Mouse (Mus musculus) central nervous system, embryonic 18 days (tissue): ENCODE results near the gene Dohh. TPM values are rescaled to one million over a fixed set of nuclear protein-coding genes. Genes with fewer than 3 reads are reported as not detected.

Experiments
- polyA plus RNA-seq: library from polyadenylated mRNA; depleted of rRNA; stranded (reverse); fragments of >200 nt; gene quantifications from 2 replicates; pipeline ENCODE4 v1.2.3, GENCODE M21; 2012; rRNA removed

The Dohh gene
- polyA plus RNA-seq, result 66.2 and 66.7 TPM in 2 replicates

GRCm38 (mm10) chr10:81383802-81384604 lies at the start of gene Dohh, which contains the start of gene Gm48551:
Gene Dohh (plus strand): TSS chr10:81384428.
Gene Gm48551 (plus strand): TSS chr10:81384466.

DNA sequence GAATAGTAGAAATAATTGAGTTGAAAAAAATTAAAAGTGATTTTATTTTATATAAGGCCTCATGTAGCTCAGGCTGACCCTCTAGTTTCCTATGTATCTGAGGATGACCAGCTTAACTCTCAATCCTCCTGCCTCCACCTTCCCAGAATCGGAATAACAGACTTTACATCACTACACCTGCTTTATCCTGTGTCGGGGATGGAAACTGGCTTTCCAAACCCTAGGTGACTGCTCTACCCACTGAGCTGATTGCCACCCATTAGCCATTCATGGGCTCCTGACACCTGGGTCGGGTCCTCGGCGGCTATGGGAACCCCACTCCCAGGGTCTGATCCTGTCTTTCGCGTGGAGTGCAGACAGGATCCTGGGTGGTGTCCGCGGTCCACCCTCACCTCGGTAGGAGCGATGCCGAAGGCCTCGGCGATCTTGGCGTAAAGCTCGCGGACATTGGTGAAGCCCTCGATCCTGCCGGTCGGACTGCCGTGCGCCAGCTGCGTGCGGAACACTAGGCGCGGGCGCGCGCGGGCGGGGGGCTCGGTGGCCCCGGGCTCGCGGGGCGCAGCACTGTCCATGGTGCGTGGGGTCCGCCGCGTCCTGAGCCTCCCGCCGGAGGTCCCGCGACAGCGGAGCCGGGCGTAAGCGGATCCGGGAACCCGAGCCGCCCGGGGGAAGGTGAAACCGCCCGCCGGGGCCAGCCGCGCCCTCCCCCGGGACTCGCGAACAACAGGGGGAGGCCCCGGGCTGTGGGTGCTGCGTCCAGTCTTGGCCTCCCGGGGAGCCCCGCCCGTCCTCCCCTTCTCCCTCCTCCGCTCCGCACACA lies 41.3 kb upstream of the Dohh start, which contains the start of gene Gipc3:
Gene Gipc3, minus strand, starts transcription at position 581 of the 820 bp plus-strand sequence.

GRCm38 (mm10) chr10:81350351-81351063 lies 33.7 kb upstream of the Dohh start, which contains the start of gene Hmg20b:
Gene Hmg20b (minus strand): TSS chr10:81350480.

DNA sequence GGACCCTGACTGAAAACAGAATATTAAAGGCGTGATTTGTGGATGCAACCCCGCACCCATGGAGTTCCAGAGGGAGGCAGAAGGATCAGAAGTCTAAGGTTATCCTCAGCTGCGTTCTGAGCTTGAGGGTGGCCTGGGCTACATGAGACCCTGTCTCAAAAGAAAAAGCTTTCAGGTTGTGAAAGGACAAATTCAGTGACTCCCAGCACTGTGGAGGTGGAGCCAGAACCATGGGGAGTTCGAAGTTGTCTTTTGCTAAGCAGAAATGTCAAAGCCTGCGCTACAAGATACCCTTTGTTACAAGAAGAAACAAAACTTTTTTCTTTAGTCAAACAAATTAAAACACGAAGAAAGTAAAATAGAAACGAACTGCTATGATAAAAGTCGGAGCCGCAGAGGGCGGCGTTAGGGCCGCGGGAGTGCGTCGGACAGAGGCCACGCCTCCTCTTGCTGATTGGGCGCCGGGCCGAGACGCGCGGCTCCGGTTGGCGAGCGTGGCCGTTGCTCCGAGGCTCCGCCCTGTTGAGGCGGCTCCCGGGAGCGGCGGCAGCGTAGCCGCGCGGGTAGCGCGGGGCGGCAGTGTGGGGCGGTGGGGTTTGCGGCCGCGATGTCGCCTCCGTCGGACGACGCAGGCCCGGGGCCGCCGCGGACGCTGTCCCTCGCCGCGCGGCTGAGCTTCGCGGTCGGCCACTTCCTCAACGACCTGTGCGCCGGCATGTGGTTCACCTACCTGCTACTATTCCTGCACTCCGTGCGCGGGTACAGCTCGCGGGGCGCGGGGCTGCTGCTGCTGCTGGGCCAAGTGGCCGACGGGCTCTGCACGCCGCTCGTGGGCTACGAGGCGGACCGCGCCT lies 27.0 kb upstream of the Dohh start, which contains the start of gene Mfsd12:
Gene Mfsd12, plus strand, starts transcription at position 501 of the 854 bp plus-strand sequence.

GRCm38 (mm10) chr10:81365672-81366476 lies 18.4 kb upstream of the Dohh start, which contains the start of gene 4930404N11Rik:
Gene 4930404N11Rik (minus strand): TSS chr10:81365816.

GRCm38 (mm10) chr10:81377793-81378552 lies 6.3 kb upstream of the Dohh start, which contains the start of gene Fzr1:
Gene Fzr1 (minus strand): TSS chr10:81378516.

DNA sequence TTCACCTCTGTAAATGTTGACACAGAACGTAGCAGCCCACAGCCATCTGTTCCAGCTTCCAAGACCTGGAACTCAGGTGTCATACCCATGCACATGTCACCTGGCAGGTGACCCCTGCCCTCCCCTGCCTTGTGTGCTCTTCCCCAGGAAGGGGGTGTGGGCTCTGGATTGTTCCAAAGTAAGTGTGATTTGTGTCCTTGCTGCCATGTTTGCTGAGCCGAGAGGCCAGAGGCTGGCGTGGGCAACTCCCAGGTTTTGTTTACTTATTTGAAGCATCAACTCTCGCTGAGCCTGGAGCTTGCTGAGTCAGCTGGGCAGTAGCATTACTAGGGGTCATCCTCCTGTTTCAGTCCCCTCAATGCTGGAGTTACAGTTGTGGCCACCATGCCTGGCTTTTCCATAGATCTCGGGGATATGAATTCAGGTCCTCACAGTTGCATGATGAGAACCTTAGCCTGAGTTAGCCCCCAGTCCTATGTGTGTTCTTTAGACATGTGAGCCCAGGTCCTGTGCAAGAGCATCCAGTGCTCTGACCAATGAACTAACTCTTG lies 4.4 kb downstream of the Dohh start, which contains the start of gene Gm48552:
Gene Gm48552, plus strand, starts transcription at position 501 of the 551 bp plus-strand sequence.

DNA sequence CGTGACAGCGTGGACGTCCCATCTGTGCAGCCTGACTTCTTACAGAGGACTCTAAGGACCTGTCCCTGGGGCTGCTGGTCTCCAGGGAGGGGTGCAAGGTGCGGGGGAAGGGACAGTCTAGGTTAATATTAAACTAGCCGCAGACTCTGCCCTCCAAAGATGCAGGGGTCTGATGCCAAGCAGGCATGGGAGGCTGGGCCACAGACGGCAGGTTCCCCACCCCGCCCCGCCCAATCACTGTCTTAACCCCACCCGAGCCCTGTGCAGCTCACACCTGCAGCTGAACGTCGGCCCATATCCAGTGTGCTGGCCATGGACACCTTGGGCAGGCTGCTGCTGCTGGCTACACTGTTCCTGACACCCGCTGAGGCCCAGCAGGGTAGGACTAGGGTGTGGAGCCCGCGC lies 8.6 kb downstream of the Dohh start, which contains the start of gene Smim24:
Gene Smim24, plus strand, starts transcription at position 271 of the 405 bp plus-strand sequence.

Other genes starting within 250 kb of the Dohh start
- 8.3 and 9.9 TPM in 2 replicates for gene Zbtb7a, start 249.2 kb upstream of the Dohh start, polyA plus RNA-seq
- gene Pias4, start 216.5 kb upstream of the Dohh start, polyA plus RNA-seq, result 23.5 and 28.9 TPM in 2 replicates
- gene Eef2, start 207.8 kb upstream of the Dohh start, polyA plus RNA-seq, result 1,300 and 1,423 TPM in 2 replicates
- 67.6 and 77.1 TPM in 2 replicates for gene Dapk3, start 201.4 kb upstream of the Dohh start, polyA plus RNA-seq
- gene 4930442H23Rik, start 200.6 kb upstream of the Dohh start, polyA plus RNA-seq, result not detected in 2 replicates
- gene Nmrk2, start 182.4 kb upstream of the Dohh start, polyA plus RNA-seq, result 0.16 and 0.17 TPM in 2 replicates
- 163 and 174 TPM in 2 replicates for gene Atcay, start 153.6 kb upstream of the Dohh start, polyA plus RNA-seq
- gene Zfr2, start 151.3 kb upstream of the Dohh start, polyA plus RNA-seq, result 67.6 and 70.9 TPM in 2 replicates
- gene Matk, start 131.5 kb upstream of the Dohh start, polyA plus RNA-seq, result 160 and 167 TPM in 2 replicates
- 61.6 and 82.0 TPM in 2 replicates for gene Mrpl54, start 117.5 kb upstream of the Dohh start, polyA plus RNA-seq
- 43.6 and 46.7 TPM in 2 replicates for gene Apba3, start 117.5 kb upstream of the Dohh start, polyA plus RNA-seq
- gene Tjp3, start 92.8 kb upstream of the Dohh start, polyA plus RNA-seq, result 4.7 and 5.7 TPM in 2 replicates
- gene Pip5k1c, start 91.5 kb upstream of the Dohh start, polyA plus RNA-seq, result 209 and 257 TPM in 2 replicates
- gene Cactin, start 63.3 kb upstream of the Dohh start, polyA plus RNA-seq, result 31.3 and 32.6 TPM in 2 replicates
- 2.9 and 3.2 TPM in 2 replicates for gene Tbxa2r, start 55.7 kb upstream of the Dohh start, polyA plus RNA-seq
- gene Gipc3, start 41.2 kb upstream of the Dohh start, polyA plus RNA-seq, result 0.08 and 0.09 TPM in 2 replicates
- gene Hmg20b, start 33.9 kb upstream of the Dohh start, polyA plus RNA-seq, result 29.3 and 32.0 TPM in 2 replicates
- gene Mfsd12, start 26.9 kb upstream of the Dohh start, polyA plus RNA-seq, result 17.9 and 18.2 TPM in 2 replicates
- gene 4930404N11Rik, start 18.6 kb upstream of the Dohh start, polyA plus RNA-seq, result 0.48 TPM in 1 of 2 replicates, not detected in the other
- gene Fzr1, start 5.9 kb upstream of the Dohh start, polyA plus RNA-seq, result 138 and 139 TPM in 2 replicates
- 6.6 and 8.8 TPM in 2 replicates for gene Gm48551, start within 50 bp of the Dohh start, polyA plus RNA-seq
- gene Gm48552, start 4.6 kb downstream of the Dohh start, polyA plus RNA-seq, result 7.0 and 10.1 TPM in 2 replicates
- gene Smim24, start 8.6 kb downstream of the Dohh start, polyA plus RNA-seq, result 3.9 and 4.1 TPM in 2 replicates
- 8.6 and 8.9 TPM in 2 replicates for gene Nfic, start 71.2 kb downstream of the Dohh start, polyA plus RNA-seq
- gene Celf5, start 98.3 kb downstream of the Dohh start, polyA plus RNA-seq, result 300 and 400 TPM in 2 replicates
- 141 and 144 TPM in 2 replicates for gene Ncln, start 112.0 kb downstream of the Dohh start, polyA plus RNA-seq
- gene S1pr4, start 115.7 kb downstream of the Dohh start, polyA plus RNA-seq, result 0.23 and 0.24 TPM in 2 replicates
- 0.74 and 0.98 TPM in 2 replicates for gene Gna15, start 139.8 kb downstream of the Dohh start, polyA plus RNA-seq
- gene Gna11, start 160.8 kb downstream of the Dohh start, polyA plus RNA-seq, result 115 and 121 TPM in 2 replicates
- 591 and 640 TPM in 2 replicates for gene Aes, start 175.1 kb downstream of the Dohh start, polyA plus RNA-seq
- 117 and 122 TPM in 2 replicates for gene Tle2, start 190.1 kb downstream of the Dohh start, polyA plus RNA-seq
- gene Tle6, start 216.6 kb downstream of the Dohh start, polyA plus RNA-seq, result 9.6 and 12.3 TPM in 2 replicates
- 3.9 and 4.6 TPM in 2 replicates for gene BC025920, start 221.8 kb downstream of the Dohh start, polyA plus RNA-seq
- 45.2 and 51.5 TPM in 2 replicates for gene Sirt6, start 243.4 kb downstream of the Dohh start, polyA plus RNA-seq
- gene Ankrd24, start 244.1 kb downstream of the Dohh start, polyA plus RNA-seq, result 121 and 135 TPM in 2 replicates